Mouse (Mus musculus) 3134 (cell line): ENCODE data around the gene Ruvbl1.

ENCODE experiments used
- DNase-seq: peaks from one replicate; pipeline ENCODE4 v3.0.0-alpha.2; 2011; ENCODE audit warnings: low spot score; ENCODE audit not compliant: insufficient read length; ENCODE audit errors: extremely low read depth

Gene Ruvbl1

DNA sequence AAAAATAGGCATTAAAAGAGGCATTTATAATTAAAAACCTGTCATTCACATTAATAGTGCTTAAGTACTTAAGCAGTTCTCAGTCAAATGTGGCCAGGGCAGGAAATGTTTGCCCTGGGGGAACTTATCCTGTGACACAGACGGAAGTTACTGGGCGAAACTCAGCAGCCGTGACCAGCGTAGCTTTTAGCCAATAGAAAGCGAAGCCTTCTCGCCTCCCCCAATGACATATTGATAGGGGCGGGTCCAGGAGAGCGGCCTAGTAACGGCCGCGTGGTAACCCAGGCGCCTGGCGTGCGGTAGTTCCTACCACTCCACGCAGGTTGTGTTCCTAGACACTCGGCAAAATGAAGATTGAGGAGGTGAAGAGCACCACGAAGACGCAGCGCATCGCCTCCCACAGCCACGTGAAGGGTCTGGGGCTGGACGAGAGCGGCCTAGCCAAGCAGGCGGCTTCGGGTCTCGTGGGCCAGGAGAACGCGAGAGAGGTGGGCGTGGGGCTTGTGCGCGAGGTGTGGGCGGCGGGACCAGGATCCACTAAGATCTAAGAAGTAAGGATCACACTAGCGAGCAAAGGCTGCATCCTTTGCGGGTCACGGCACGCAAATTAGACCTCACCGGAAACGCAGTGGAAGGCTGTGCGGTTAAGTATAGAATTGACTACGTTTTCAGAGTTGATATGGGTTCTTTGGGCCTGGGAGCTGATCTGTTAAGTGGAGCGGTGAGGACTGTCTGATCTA, at the start of gene Ruvbl1:
Gene Ruvbl1, plus strand, starts transcription at position 229 of the 740 bp plus-strand sequence.
- peak; percentile 86 for DNase-seq

DNA sequence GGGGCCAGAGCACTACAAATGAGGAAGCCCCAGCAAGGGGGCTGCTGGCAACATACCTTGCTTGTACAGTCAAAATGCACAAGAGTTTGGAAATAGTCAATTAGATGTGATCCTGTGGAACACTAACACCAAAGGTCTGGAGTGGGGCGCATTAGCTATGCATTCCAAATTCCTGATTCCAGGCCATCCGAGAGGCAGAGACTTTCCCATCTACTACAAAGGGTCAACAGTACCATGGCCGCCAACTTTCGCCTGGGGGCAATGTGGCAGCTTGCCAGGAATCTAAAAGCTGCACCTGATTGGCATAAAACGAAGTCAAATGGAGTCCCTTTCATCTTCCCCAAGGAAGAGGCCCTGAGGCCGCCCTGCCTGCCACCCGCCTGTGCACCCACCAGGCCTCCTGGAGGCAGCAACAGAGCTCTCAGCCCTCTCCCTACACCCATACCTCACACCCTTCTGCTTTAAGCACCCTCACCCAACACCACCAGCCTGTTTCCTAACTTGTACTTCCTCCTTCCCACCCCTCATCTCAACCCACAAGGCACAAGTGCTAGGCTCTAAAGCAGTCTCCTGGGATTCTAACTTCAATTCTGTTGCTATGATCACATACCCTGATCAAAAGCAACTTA, 49.0 kb upstream of the Ruvbl1 start:
- no peak for DNase-seq

DNA sequence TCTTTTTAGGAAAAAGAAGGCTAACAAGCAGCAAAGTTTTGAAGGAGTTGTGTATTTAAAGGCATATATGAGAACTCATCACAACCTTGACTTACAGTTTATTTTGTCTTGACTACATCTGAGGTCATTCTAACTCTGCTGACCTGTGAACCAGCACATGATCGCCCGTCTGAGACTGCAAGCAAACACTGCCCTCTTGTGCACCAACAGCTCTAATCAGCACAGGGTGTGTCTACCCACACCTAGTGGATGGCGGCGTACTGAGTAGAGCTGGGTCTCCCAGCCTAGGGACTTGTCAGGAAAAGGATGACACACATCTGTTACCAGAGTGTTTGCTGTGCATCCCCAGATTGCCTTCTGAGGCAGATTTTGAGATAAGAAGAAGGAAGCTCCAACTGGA, 34.0 kb upstream of the Ruvbl1 start:
- no peak for DNase-seq

DNA sequence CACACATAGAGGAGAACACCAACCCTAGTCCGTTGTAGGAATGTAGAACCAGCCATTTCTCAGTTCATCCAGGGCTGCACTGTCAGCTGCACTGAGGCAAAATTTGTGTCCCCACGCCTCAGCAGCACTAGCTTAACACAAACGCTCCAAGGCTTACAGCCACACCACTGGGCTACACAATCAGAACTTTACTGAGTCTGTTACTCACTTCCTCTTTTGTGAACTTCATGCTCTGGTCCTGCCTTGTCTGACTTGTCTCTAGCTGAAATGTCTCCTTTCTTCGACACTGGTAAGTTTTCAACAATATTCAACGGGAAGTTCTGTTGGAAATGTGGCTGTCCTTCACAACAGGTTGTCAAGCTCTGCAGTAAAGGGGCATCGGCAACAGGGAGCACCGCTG, 29.6 kb upstream of the Ruvbl1 start:
- DNase-seq: no peak

DNA sequence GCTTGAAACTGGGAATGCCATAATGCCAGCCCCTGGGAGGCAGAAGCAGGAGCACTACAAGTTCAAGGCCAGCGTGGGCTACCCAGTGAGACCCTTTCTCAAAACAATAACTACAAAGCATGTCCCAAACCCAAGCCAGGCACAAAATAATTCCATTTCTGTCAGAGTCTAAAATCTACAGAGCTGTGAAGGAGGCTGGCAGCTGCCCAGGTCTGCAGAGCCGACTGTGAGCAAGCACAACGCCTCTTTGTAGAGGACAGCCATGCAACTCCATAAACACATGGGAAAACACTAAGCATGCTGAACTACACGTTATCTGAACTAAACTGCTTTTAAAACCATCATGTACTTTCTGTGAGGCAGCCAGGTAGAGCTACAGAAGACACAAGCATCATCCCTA, 26.2 kb upstream of the Ruvbl1 start:
- DNase-seq: no peak

DNA sequence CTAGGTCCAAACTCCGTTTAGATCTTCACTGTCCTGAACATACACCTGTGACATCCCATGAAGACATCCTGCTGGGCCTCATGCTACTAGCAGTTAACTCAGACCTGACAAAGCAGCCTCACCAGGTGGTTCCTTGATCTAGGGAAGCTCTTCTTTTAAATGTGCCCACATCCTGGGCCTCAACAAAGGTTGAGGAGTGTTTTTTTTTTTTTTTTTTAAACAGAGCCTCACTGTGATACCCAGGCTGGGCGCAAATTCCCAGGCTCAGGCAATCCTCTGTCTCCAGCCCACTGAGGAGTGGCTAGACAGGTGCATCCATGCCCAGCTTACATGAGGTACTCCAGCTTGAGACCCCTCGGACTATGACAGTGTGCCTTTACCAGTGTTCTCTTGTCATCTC, 22.7 kb upstream of the Ruvbl1 start:
- no peak for DNase-seq

DNA sequence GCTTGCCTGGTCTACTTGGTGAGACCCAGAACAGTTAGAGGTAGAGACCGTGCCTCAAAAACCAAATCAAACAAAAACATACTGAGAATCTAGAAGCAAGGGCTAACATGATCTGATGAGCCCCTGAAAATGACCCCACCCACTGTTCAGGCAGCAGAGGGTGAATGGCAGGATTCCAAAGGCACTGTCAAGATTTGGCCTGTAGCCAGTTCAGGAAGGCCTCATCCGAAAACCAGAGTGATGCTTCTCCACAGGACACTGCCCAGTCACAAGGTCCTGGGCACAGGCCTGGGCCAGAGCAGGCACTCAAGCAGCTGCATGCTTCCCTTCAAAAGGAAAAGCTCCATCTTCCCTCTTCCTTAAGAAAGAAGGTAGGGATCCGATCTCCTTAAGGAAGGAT, 21.8 kb upstream of the Ruvbl1 start:
- DNase-seq: no peak

DNA sequence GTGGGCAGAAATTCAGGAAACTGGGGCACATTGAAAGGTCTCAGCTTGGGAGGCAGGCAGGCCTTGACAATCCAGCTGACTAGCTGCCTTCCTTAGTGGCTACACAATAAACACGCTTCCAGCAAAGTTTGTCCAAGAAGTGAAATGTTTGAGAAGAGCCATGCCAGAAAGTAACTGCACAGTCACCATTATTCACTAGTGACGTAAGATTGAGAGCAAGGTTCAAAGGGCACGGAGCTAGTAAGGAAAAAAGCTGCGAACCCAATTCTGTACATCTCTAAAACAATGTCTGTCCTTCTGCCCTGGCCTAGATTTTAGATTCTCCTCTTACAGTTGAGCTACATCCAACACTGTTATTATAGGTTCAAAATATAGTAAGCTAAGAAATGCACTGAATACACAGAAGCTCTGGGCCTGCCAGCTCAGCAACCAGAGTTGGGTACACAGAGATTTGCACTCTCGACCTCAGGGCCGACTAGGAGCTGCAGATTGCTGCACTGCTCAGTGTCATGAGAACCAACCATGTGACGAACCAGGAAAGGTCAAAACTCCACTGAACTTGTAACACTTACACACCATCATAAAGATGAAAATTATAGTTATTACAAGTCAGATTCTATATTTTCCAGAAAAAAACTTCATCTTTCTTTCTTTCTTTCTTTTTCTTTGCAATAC, 21.0 kb upstream of the Ruvbl1 start:
- no peak for DNase-seq

DNA sequence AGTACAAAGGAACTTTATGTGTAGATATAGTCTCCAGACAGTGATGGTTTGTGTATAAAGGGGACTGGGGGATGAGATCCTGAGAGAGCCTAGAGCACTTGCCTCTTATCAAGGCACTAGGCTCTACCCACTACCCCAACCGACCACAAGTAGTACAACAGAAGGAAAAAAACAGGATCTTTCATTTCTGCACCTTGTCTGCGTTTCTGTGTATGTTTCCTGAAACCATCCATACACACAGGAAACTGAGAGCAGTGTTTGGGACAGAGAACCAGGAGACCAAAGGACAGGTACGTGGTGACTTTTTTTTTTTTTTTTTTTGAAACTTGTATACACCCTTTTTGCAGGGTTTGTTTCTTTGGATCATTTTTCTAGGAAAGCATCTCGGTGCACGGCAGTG, 19.5 kb upstream of the Ruvbl1 start:
- DNase-seq: no peak

DNA sequence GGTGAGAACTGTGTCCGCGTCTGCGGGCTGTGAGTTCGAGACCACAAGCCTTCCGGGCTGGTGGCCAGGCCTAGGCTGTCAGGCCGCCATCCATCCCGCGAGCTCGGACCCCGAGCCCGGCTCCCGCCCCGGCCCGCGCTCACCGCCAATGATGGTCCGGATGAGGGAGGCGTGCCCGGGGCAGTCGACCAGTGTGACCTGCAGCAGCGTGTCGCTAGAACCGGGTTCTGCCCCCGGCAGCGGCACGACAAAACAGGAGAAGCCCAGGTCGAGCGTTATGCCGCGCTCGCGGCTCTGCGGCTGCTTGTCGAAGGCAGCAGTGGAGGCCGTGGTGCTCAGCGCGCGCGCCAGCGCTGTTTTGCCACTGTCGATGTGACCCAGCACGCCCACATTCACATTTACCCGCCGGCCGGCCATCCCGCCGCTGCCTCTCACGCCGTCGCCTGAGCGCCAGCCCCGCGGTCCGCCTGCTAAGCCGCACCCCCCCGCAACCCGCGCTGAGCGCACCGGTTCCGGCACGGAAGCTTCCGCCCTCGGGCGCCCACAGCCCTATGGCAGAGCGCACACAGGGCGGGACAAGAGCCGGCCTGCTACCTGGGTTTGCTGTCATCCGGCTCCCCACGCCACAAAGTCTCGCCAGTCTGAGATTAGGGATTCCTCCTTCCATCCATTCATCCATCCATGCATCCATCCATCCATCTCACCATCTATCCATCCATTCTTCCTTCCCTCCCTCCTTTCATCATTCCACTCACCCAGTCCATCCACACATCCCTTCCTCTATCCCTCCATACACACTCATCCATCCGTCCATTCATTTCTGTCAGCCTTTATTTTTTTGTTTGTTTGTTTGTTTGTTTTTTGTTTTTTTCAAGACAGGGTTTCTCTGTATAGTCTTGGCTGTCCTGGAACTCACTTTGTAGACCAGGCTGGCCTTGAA, 18.9 kb upstream of the Ruvbl1 start, which contains the start of gene Eefsec:
Gene Eefsec, minus strand, starts transcription at position 477 of the 940 bp plus-strand sequence.
- peak; percentile 88 for DNase-seq

DNA sequence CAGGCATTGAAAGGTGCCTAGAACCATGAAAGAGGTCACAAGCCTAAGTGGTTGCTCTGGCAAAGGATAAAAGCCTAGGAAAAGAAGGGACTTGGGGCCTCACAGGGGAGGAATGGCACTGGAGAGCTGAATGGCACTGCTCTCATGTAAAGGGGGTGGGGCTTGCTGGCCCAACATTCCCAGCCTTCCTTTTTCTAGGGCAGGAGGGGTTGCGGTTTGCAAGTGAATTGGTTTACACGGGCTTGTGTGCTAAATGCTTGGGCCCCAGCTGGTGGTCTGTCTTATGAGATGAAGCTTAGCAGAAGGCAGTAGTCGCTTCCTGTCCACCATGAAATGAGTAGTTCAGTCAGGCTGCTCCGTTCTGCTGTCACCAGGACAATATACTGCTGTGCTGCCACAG, 17.8 kb upstream of the Ruvbl1 start:
- no peak for DNase-seq

DNA sequence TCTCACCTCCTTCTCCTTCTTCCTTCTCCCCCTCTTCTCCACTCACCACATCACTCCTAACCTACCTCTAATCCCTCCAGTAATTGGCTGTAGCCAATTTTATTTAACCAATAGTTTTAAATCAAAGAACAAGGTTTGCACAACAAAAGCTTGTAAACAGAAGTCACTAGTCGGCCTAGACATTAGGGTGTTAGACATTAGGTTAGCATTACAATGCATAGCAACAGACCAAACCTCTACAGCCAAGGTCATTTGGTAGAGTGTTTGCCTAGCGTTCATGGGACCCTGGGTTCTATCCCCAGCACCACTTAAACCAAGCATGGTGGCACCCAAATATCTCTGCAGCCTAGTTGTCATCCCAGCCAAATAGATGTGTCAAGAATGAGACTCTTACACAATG, 10.7 kb upstream of the Ruvbl1 start:
- no peak for DNase-seq

DNA sequence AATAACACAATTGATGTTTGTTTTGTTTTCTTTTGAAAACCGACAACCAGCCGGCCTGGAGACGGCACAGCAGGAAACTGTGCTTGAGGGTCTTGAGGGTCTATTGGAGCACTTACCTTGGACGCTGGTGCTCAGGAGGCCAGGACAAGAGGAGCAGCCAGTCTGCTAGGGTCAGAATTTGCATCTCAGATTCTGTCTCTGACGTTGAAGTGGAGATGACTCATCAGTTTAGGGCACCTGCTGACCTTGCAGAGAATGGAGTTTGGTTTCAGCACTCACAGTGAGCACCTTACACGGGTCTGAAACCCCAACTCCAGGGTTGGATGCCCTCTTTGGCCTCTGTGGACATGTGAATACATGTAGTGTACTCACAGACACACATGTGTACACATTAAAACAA, 4.7 kb downstream of the Ruvbl1 start:
- no peak for DNase-seq

DNA sequence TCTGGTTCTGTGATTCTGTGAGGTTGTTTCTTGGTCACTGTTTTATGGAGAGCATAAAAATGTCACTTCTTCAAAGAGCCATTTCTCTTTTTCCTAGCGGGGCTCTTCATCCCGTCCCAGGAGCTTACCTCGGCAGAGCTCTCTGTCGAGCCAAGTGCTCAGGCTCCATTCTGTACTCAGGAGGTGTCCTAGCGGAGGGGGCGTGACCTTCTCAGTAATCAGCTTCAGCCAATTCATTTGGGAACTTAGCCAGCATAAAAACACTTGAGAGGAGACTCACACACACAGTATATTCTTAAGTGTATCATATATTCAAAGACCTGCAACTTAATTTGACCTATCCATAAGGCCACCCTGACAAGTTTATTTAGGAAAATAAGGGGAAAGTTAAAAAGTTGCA, 15.2 kb downstream of the Ruvbl1 start:
- no peak for DNase-seq

DNA sequence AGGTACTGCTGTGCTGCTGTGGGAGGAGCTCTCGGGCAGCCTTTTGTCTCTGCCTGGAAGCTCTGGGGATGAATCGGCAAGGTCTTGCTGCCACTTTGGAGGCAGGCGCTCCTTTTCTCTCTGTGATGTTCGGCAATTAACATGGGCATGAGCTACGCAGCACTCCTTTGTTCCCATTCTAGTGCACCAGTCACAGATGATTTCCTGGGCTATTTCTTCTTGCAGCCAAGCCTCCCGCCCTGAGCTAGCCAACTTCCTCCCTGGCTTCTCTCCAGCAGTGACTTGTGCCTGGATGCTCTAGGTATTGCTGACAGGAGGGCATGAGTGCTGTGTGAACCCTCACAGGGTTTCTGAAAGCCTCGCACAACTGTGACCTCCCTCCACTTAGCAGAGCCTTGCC, 17.9 kb downstream of the Ruvbl1 start:
- DNase-seq: no peak

DNA sequence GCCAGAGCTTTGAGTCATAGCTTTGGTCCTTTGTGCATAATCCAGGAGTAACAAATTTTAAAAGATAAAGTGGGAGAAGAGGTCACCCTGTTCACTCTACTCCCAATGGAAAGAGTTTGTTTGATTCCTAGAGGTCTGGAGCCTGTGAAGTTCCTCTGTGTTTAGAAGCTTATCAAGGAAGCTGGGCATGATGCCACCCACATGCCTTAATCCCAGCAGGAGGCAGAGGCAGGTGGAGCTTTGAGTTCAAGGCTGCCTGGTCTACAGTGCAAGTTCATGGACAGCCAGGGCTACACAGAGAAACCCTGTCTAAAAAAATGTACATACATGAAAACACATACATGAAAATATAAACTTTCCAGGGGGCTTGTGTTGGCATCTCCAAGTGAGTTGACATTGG, 18.7 kb downstream of the Ruvbl1 start:
- no peak for DNase-seq

DNA sequence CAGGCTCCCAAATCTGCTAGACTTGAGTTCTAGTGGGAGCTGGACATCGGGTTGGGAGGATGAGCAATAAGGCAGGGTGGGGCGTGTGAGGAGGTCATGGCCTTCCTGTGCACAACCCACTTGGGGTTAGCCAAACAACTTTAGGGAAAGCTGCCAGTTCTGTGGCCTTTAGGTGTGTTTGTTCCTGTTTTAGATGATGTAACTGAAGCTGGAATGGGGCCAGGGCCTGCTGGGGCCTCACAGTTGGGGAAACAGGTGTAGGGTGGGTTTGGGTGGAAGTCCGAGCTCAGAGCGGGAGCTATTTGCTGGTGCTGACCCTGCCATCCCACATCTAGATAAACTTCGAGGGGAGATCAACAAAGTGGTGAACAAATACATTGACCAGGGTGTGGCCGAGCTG, 20.2 kb downstream of the Ruvbl1 start:
- DNase-seq: no peak

DNA sequence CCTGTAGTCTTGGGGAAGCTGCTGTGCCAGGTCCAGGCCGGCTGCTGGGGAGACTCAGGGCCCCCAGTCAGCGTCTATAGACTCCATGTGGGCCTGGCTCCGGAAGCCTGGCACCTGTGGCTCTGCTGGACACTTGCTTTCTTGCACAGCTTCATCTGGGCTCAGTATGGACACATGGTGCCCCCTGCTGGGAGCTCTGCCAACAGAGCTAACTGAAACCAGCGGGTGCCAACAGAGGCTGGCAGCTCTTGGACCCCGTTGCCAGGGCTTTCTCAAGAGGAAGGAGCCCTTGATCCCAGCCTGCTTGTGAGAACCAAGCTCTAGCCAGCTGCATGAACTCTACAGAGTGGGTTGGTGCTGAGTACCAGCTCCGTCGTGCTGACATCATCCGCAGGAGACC, 21.7 kb downstream of the Ruvbl1 start:
- DNase-seq: no peak

DNA sequence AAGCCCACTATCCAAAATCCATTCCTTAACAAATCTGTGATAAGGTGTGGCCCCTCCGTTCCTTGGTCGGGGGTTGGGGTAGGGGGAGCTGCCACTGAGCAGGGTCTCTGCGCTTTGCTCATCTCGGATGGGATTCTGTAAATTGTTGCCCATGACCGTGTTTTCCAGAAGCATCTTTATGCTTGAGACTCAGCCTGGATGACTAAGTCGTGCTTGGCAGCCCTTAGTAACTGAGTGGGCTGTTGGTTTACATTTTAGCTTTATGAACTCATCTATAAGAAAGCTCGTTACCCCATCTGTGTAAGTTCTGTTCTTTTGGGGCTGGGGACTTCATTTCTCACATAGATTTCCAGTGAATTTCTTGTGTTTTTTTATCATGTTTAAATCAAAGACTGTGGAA, 23.8 kb downstream of the Ruvbl1 start:
- DNase-seq: no peak

DNA sequence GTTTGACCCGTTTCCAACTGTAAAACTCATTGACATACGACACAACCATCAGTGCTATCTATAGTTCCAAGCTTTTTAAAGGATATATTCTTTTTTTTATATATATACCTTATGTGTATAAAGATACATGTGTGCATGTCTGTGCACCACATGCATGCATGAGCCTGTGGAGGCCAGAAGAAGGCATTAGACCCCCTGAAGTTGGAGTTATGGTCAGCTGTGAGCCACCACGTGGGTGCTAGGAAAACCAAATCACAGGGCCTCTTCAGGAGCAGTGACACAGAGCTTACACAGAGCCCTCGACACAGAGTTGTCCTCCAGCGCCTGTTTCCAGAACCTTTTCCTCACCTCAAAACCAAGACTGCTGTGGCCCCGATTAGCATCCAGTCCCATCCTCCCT, 24.6 kb downstream of the Ruvbl1 start:
- no peak for DNase-seq
